Mouse (Mus musculus): ENCODE data around the gene Atmin.
A peak's percentile ranks its signal among the peaks of the same experiment; 100 is the strongest.

The Atmin gene

GRCm38 (mm10) chr8:116951778-116952177, 8.6 kb downstream of the Atmin start:
- DNase-seq, result no peak

DNA sequence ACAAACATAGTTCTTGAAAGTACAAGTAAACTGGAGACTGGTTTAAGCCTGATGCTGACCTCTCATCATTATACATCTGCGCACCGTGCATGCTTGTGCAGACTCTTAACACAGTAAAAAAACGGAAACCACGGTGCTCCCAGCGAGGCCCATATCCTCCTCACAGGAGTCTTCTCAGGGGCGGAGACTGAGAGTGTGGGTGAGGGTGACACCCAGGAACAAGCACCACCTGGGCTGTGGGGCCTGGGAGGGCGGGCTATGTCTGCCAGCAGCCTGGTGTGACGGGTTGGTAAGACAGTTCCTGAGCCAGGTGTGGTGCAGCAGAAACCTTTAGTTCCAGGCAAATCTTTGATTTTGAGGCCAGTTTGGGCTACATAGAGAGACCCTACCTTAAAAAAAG, 9.2 kb downstream of the Atmin start:
- no peak for DNase-seq

DNA sequence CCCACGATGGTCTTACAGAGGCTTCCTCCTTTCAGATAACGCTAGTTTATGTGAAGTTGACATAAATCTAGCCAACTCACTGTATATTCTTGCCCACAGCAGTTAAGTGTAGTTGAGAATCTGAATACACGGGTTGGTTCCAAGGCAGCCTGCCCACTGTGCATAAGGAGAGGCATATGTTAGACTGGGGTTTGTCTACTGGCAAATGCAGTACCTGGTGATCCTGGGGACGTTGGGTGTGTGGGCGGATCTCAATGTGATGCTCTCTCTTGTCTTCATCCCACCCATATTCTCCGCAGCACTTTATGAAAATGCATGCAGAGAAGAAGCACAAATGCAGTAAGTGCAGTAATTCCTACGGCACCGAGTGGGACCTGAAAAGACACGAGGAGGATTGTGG, 11.2 kb downstream of the Atmin start:
- no peak for DNase-seq

DNA sequence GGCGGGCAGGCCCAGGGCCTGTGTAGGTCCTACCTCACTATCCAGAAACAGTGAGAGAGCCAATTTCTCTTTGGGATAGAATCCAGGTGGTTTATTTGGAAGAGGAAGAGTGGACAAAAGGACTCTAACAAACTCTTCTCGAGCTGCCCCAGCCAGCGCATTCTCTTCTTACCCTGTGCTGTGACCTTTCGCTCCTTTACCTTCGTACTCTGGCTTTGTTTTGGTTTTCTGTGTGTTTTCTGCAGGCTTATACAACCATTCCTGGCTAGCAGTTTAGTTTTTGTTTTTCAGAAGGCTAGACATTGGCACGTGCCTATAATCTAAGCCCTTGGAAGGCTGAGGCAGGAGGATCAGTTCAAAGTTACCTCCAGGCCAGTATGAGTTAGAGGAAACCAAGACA, 26.3 kb downstream of the Atmin start:
- DNase-seq, result no peak

- DNase-seq, result no peak
Measured at GRCm38 (mm10) chr8:116975066-116975465, 31.9 kb downstream of the Atmin start.

GRCm38 (mm10) chr8:116975606-116976005, 32.4 kb downstream of the Atmin start:
- no peak for DNase-seq

GRCm38 (mm10) chr8:116978052-116978451, 34.9 kb downstream of the Atmin start:
- DNase-seq, result no peak

DNA sequence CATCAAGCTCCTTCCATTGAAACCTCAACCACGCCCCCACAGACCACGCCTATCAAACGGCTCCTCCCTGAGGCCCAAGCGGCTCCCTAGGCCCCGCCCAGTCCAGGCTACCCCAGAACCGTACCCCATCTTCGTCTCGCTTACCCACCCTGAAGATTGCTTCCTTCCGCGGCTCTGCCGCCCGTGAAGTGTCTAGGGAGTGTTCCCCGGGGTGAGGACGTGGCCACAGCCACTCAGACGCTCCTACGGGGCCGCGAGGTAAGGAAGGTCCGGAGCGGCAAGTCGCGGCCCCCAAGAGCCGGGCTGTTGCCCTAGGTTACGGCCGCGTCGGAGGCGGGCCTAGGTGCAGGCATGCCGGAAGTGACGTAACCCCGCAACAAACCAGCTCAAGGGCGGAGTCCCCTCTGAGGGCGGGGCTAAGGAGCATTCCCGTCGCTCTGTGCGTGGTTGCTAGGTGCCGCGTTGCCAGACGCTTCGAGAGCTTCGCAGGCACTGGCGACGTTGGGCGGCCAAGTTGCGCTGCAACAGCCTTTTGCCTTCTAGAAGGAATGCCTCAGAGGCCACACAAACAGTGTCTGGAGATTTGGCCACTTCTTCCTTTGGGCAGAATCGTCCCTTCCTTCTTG, 35.6 kb downstream of the Atmin start, which contains the start of gene 1700030J22Rik:
1700030J22Rik (minus strand) TSS at position 329 of the 626 bp plus-strand sequence.
- DNase-seq, result peak; percentile 98

DNA sequence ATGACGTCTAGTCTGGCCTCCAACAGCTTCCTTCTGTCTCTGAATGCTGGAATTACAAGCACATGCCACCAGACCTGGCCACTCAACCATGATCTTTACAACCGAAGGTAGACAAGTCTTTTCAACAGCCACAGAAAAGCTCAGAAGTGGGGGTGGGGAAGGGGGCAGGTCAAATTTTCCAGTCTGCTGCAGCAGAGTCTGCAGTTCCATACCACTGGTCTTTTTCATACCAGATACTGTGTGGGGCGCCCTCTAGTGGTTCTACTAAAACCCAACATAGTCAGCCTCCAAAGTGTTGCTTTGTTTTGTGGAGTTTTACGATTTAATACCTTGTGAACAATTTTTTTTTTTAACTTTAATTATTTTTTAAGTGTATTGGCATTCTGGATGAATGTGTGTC, 36.9 kb downstream of the Atmin start:
- DNase-seq, result peak; percentile 62

GRCm38 (mm10) chr8:116989842-116990241, 46.6 kb downstream of the Atmin start:
- no peak for DNase-seq

DNA sequence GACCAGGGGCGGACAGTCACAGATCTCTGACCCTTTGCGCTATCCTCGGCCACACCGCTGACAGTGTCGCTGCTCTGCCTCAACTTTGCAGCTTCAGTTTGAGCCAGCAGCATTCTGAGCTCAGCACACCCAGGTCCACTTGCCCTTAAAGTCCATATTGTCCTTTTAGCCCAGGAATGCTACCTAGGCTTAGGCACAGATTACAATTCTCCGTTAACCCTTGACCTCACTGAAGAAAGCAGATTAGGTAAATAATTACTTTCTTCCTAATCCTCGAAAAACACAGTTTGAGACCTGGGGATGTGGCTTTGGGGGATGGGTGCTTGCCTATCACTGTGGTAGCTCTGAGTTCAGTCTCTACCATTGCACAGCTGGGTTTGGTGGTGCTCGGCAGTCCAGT, 48.0 kb downstream of the Atmin start:
- DNase-seq, result no peak

GRCm38 (mm10) chr8:116992176-116992971, 49.2 kb downstream of the Atmin start:
- DNase-seq, result peak; percentile 22

- peak; percentile 98 for DNase-seq
Measured at GRCm38 (mm10) chr8:116993095-116993867, 50.1 kb downstream of the Atmin start, which contains the start of gene Gcsh. Gene Gcsh (minus strand): TSS chr8:116993537.

DNA sequence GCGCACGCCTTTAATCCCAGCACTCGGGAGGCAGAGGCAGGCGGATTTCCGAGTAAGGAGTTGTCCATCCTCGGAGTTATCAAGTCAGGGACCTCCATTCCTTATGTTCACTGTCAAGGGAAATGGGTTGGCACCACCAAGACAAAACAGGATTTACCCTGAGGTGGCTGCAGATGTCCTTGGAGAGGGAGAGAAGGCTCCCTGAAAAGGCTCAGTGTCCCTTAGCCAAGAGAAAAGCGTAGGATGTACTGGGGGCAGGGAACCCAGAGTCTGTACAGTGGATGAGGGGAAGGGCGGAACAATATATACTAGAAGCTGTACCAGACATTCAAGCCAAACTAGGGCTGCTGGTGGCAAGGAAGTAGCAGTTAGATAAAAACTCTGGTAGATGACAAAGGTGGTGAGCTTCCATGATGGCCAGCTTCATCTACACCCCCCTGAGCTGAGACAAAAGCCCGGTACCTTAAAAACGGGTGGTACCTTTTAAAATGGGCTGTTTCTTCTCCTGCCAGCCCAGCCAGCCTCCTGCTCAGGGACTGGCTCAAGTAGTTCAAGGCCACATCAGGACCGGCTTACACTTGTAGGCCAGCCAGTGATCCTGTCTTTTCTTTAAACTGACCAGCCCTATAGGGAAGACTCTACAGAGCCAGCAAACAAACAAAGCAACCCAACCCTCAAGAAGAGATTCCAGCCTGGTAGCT, 51.0 kb downstream of the Atmin start:
- peak; percentile 26 for DNase-seq

Data from cerebellum, adult 9-10 months (tissue).